Mouse (Mus musculus) liver, embryonic 14 days (tissue): ENCODE measurements around the gene Defa23. TPM values are rescaled to one million over a fixed set of nuclear protein-coding genes. Genes with fewer than 3 reads are reported as not detected.

Source experiments
- polyA plus RNA-seq: library from polyadenylated mRNA; depleted of rRNA; stranded (reverse); fragments of >200 nt; gene quantifications from 2 replicates; pipeline ENCODE4 v1.2.3, GENCODE M21; 2012; rRNA removed

Defa23 gene
- polyA plus RNA-seq = not detected in 2 replicates

DNA sequence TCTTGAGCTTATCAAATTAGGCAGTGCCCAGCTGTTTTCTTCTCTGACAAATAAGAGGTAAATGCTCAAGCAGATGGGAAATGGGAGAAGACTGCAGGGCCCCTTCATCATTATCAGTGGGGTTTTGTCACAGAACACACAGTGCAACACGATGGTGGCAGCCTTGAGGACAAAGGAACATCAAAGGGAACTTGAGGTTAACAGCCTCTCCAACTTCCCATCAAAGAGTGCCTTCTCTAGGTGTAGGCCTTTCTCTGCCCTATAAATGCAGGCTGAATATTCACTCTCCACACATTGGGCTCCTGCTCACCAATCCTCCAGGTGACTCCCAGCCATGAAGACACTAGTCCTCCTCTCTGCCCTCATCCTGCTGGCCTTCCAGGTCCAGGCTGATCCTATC lies at the start of gene Defa23:
Gene Defa23, plus strand, starts transcription at position 301 of the 400 bp plus-strand sequence.

DNA sequence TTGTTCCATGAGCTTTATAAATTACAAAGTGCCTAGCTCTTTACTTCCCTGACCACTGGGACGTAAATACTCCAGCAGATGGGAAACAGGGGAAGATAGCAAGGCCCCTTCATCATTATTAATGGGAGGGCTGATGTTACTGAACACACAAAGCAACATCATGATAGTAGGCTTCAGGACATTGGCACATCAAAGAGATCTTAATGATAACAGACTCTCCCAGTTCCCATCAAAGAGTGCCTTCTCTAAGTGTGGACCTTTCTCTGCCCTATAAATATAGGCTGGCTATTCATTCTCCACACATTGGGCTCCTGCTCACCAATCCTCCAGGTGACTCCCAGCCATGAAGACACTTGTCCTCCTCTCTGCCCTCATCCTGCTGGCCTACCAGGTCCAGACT lies 29.6 kb upstream of the Defa23 start, which contains the start of gene Defa21:
Gene Defa21, plus strand, starts transcription at position 301 of the 400 bp plus-strand sequence.

DNA sequence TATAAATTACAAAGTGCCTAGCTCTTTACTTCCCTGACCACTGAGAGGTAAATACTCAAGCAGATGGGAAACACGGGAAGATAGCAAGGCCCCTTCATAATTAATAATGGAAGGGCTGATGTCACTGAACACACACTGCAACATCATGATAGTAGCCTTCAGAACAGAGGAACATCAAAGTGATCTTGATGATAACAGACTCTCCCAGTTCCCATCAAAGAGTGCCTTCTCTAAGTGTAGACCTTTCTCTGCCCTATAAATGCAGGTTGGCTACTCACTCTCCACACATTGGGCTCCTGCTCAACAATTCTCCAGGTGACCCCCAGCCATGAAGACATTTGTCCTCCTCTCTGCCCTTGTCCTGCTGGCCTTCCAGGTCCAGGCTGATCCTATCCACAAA lies 9.9 kb downstream of the Defa23 start, which contains the start of gene Defa35:
Gene Defa35, plus strand, starts transcription at position 301 of the 400 bp plus-strand sequence.

DNA sequence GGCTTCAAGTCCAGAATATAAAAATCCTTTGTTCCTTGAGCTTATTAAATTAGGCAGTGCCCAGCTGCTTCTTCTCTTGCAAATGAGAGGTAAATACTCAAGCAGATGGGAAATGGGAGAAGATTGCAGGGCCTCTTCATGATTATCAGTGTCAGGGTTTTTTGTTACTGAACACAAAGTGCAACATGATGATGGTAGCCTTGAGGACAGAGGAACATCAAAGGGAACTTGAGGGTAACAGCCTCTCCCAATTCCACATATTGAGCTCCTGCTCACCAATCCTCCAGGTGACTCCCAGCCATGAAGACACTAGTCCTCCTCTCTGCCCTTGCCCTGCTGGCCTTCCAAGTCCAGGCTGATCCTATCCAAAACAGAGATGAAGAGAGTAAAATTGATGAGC lies 29.3 kb downstream of the Defa23 start, which contains the start of gene Defa25:
Gene Defa25, plus strand, starts transcription at position 301 of the 400 bp plus-strand sequence.

DNA sequence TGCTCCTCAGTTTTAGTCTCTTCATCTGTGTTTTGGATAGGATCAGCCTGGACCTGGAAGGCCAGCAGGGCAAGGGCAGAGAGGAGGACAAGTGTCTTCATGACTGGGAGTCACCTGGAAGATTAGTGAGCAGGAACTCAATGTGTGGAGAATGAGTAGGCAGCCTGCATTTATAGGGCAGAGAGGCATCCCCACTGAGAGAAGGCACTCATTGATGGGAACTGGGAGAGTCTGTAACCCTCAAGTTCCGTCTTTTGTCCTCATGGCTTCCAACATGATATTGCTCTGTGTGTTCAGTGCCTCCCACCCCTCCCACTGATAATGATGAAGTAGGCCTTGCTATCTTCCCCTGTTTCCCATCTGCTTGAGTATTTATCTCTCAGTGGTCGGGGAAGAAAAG lies 41.1 kb downstream of the Defa23 start, which contains the start of gene Gm14851:
Gene Gm14851, minus strand, starts transcription at position 101 of the 400 bp plus-strand sequence.

Other genes starting within 250 kb of the Defa23 start
- gene Defb33, start 162.4 kb upstream of the Defa23 start, polyA plus RNA-seq = not detected in 2 replicates
- not detected in 2 replicates for gene Gm15056, start 152.4 kb upstream of the Defa23 start, polyA plus RNA-seq
- gene Gm6040, start 133.0 kb upstream of the Defa23 start, polyA plus RNA-seq = not detected in 2 replicates
- gene AY761185, start 110.3 kb upstream of the Defa23 start, polyA plus RNA-seq = not detected in 2 replicates
- gene Defa21, start 29.5 kb upstream of the Defa23 start, polyA plus RNA-seq = not detected in 2 replicates
- gene Defa35, start 10.0 kb downstream of the Defa23 start, polyA plus RNA-seq = not detected in 2 replicates
- not detected in 2 replicates for gene Defa25, start 29.4 kb downstream of the Defa23 start, polyA plus RNA-seq
- gene Gm14851, start 41.0 kb downstream of the Defa23 start, polyA plus RNA-seq = not detected in 2 replicates
- gene Defa30, start 79.6 kb downstream of the Defa23 start, polyA plus RNA-seq = not detected in 2 replicates
- gene Defa22, start 107.2 kb downstream of the Defa23 start, polyA plus RNA-seq = not detected in 2 replicates
- not detected in 2 replicates for gene Defa31, start 136.6 kb downstream of the Defa23 start, polyA plus RNA-seq
- gene Gm15293, start 146.5 kb downstream of the Defa23 start, polyA plus RNA-seq = not detected in 2 replicates
- not detected in 2 replicates for gene Gm15292, start 194.7 kb downstream of the Defa23 start, polyA plus RNA-seq